Mouse (Mus musculus) heart, postnatal 0 days (tissue): Measurements from ENCODE around the gene Gm7879.

Experiments used
- CTCF ChIP-seq: IDR thresholded peaks from 2 replicates; pipeline ENCODE4 v1.5.1; 2016; ENCODE audit warnings: antibody characterized with exemption, control low read depth, low read depth
- EP300 ChIP-seq: IDR thresholded peaks from 2 replicates; pipeline ENCODE4 v1.6.1; 2016; ENCODE audit warnings: antibody characterized with exemption, low read depth

DNA sequence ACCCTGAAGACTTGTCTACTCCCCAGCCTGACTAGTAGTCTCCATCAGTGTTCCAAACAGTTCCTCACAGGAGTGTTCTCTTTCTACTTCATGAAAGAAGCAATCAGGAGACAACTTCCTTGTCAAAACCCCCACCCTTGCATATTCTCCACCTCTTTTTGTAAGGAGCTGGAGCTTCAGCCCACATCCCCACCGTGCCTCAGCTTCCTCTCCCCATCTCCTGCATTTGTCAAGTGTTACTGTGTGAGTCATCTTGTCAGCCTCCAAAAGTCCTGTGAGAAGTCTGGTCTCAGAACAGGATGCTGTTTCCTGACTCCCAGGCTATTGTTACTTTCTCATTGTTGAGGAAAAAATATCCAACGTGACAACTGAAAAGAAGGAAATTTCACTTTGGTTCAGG is 47.6 kb upstream of the Gm7879 start:
- TF ChIP-seq CTCF (no peak), EP300 (no peak)
